Mouse (Mus musculus): ENCODE measurements around the gene Tbx10. TPM values are rescaled to one million over a fixed set of nuclear protein-coding genes. Genes with fewer than 3 reads are reported as not detected.
"Not testable (repeated sequence)": the region's sequence is repeated elsewhere in the genome, so short reads cannot be mapped to it uniquely, and the experiment has no call there.

Tbx10 gene
- polyA plus RNA-seq, 1 experiment from 2014 or later = not detected

GRCm38 (mm10) chr19:4046866-4047254 is 54.3 kb downstream of the Tbx10 start:
- no peaks in the 10 kb centered on the region for H3K27me3 ChIP-seq
- no peak overlapping the region for H3K9ac ChIP-seq
- no peak overlapping the region for H3K27ac ChIP-seq
- H3K9me3 ChIP-seq = 0 out of 2 replicates have a peak, but pooled peaks cover 3% of the 10 kb centered on the region
- 0 out of 2 replicates have a peak, but pooled peaks cover 2% of the 10 kb centered on the region for H3K4me1 ChIP-seq
- 82% methylated on average over 8 of the region's 8 CpGs for WGBS
- no peak overlapping the region for H3K4me3 ChIP-seq
- no peaks in the 10 kb centered on the region for H3K36me3 ChIP-seq
- no peak for ATAC-seq (ENCODE audit: insufficient number of reproducible peaks, insufficient read depth, low FRiP score, low TSS enrichment)
- no peak overlapping the region for H3K4me2 ChIP-seq (replicated peaks)

- H3K9me3 ChIP-seq = 0 out of 2 replicates have a peak, but pooled peaks cover 3% of the 10 kb centered on the region
- H3K4me3 ChIP-seq = no peak overlapping the region
- no peaks in the 10 kb centered on the region for H3K36me3 ChIP-seq
- no peak overlapping the region for H3K4me2 ChIP-seq (replicated peaks)
- 14% methylated on average over 4 of the region's 4 CpGs for WGBS
- no peak overlapping the region for H3K27ac ChIP-seq
- no peaks in the 10 kb centered on the region for H3K27me3 ChIP-seq
- ATAC-seq (ENCODE audit: insufficient number of reproducible peaks, insufficient read depth, low FRiP score, low TSS enrichment) = no peak
- H3K9ac ChIP-seq = no peak overlapping the region
- H3K4me1 ChIP-seq = 0 out of 2 replicates have a peak, but pooled peaks cover 2% of the 10 kb centered on the region
Observed at GRCm38 (mm10) chr19:4047859-4048258, 55.3 kb downstream of the Tbx10 start.

GRCm38 (mm10) chr19:4049069-4049468 is 56.5 kb downstream of the Tbx10 start:
- H3K27ac ChIP-seq; H3K36me3 ChIP-seq; H3K4me1 ChIP-seq; H3K9ac ChIP-seq; H3K4me2 ChIP-seq (replicated peaks); H3K27me3 ChIP-seq; ATAC-seq (ENCODE audit: insufficient number of reproducible peaks, insufficient read depth, low FRiP score, low TSS enrichment); H3K4me3 ChIP-seq; H3K9me3 ChIP-seq: not testable (repeated sequence)
- 90% methylated on average over 5 of the region's 5 CpGs for WGBS

Other genes starting within 250 kb of the Tbx10 start
- 42.2 TPM in 2 replicates for gene Kmt5b, start 225.3 kb upstream of the Tbx10 start, polyA plus RNA-seq (2016; fragmentation: Nextera tagmentation; extraction: Ambion mirVana)
- 64.2 and 68.9 TPM in 2 replicates for gene Chka, start 141.0 kb upstream of the Tbx10 start, polyA plus RNA-seq (2016; fragmentation: Nextera tagmentation; extraction: Ambion mirVana)
- 46.4 and 53.6 TPM in 2 replicates for gene Tcirg1, start 85.6 kb upstream of the Tbx10 start, polyA plus RNA-seq (2016; fragmentation: Nextera tagmentation; extraction: Ambion mirVana)
- 245 and 268 TPM in 2 replicates for gene Ndufs8, start 80.0 kb upstream of the Tbx10 start, polyA plus RNA-seq (2016; fragmentation: Nextera tagmentation; extraction: Ambion mirVana)
- 0.91 and 1.1 TPM in 2 replicates for gene Aldh3b1, start 62.9 kb upstream of the Tbx10 start, polyA plus RNA-seq (2016; fragmentation: Nextera tagmentation; extraction: Ambion mirVana)
- 12.5 and 12.7 TPM in 2 replicates for gene Unc93b1, start 57.6 kb upstream of the Tbx10 start, polyA plus RNA-seq (2016; fragmentation: Nextera tagmentation; extraction: Ambion mirVana)
- gene Aldh3b3, start 34.1 kb upstream of the Tbx10 start, polyA plus RNA-seq (2016; fragmentation: Nextera tagmentation; extraction: Ambion mirVana) = not detected in 2 replicates
- gene Aldh3b2, start 20.4 kb upstream of the Tbx10 start, polyA plus RNA-seq (2016; fragmentation: Nextera tagmentation; extraction: Ambion mirVana) = 2.0 and 2.8 TPM in 2 replicates
- 3.0 and 3.4 TPM in 2 replicates for gene Acy3, start 6.2 kb upstream of the Tbx10 start, polyA plus RNA-seq (2016; fragmentation: Nextera tagmentation; extraction: Ambion mirVana)
- 30.0 and 33.2 TPM in 2 replicates for gene Nudt8, start 7.8 kb downstream of the Tbx10 start, polyA plus RNA-seq (2016; fragmentation: Nextera tagmentation; extraction: Ambion mirVana)
- gene Gm49405, start 7.9 kb downstream of the Tbx10 start, polyA plus RNA-seq (2016; fragmentation: Nextera tagmentation; extraction: Ambion mirVana) = 4.0 and 5.6 TPM in 2 replicates
- 6.5 and 6.9 TPM in 2 replicates for gene Doc2g, start 10.6 kb downstream of the Tbx10 start, polyA plus RNA-seq (2016; fragmentation: Nextera tagmentation; extraction: Ambion mirVana)
- 188 and 201 TPM in 2 replicates for gene Ndufv1, start 20.1 kb downstream of the Tbx10 start, polyA plus RNA-seq (2016; fragmentation: Nextera tagmentation; extraction: Ambion mirVana)
- 540 and 544 TPM in 2 replicates for gene Gstp1, start 45.2 kb downstream of the Tbx10 start, polyA plus RNA-seq (2016; fragmentation: Nextera tagmentation; extraction: Ambion mirVana)
- 2.8 and 11.5 TPM in 2 replicates for gene Gstp2, start 53.3 kb downstream of the Tbx10 start, polyA plus RNA-seq (2016; fragmentation: Nextera tagmentation; extraction: Ambion mirVana)
- gene Gstp3, start 66.8 kb downstream of the Tbx10 start, polyA plus RNA-seq (2016; fragmentation: Nextera tagmentation; extraction: Ambion mirVana) = not detected in 2 replicates
- 0.22 TPM in 1 of 2 replicates, not detected in the other for gene Cabp2, start 88.8 kb downstream of the Tbx10 start, polyA plus RNA-seq (2016; fragmentation: Nextera tagmentation; extraction: Ambion mirVana)
- gene Cdk2ap2, start 104.4 kb downstream of the Tbx10 start, polyA plus RNA-seq (2016; fragmentation: Nextera tagmentation; extraction: Ambion mirVana) = 55.6 and 55.7 TPM in 2 replicates
- 8.9 and 10.9 TPM in 2 replicates for gene Pitpnm1, start 107.2 kb downstream of the Tbx10 start, polyA plus RNA-seq (2016; fragmentation: Nextera tagmentation; extraction: Ambion mirVana)
- gene Aip, start 133.1 kb downstream of the Tbx10 start, polyA plus RNA-seq (2016; fragmentation: Nextera tagmentation; extraction: Ambion mirVana) = 85.2 and 90.8 TPM in 2 replicates
- gene Gpr152, start 147.0 kb downstream of the Tbx10 start, polyA plus RNA-seq (2016; fragmentation: Nextera tagmentation; extraction: Ambion mirVana) = not detected in 2 replicates
- not detected in 2 replicates for gene Cabp4, start 151.3 kb downstream of the Tbx10 start, polyA plus RNA-seq (2016; fragmentation: Nextera tagmentation; extraction: Ambion mirVana)
- 128 and 135 TPM in 2 replicates for gene Coro1b, start 155.9 kb downstream of the Tbx10 start, polyA plus RNA-seq (2016; fragmentation: Nextera tagmentation; extraction: Ambion mirVana)
- 0.89 and 2.1 TPM in 2 replicates for gene Ptprcap, start 160.9 kb downstream of the Tbx10 start, polyA plus RNA-seq (2016; fragmentation: Nextera tagmentation; extraction: Ambion mirVana)
- 59.7 and 71.7 TPM in 2 replicates for gene Rps6kb2, start 170.6 kb downstream of the Tbx10 start, polyA plus RNA-seq (2016; fragmentation: Nextera tagmentation; extraction: Ambion mirVana)
- 2.6 and 3.7 TPM in 2 replicates for gene Carns1, start 182.7 kb downstream of the Tbx10 start, polyA plus RNA-seq (2016; fragmentation: Nextera tagmentation; extraction: Ambion mirVana)
- 1.2 and 1.9 TPM in 2 replicates for gene Tbc1d10c, start 198.5 kb downstream of the Tbx10 start, polyA plus RNA-seq (2016; fragmentation: Nextera tagmentation; extraction: Ambion mirVana)
- 782 and 783 TPM in 2 replicates for gene Ppp1ca, start 199.3 kb downstream of the Tbx10 start, polyA plus RNA-seq (2016; fragmentation: Nextera tagmentation; extraction: Ambion mirVana)
- 42.7 and 45.2 TPM in 2 replicates for gene Rad9a, start 208.9 kb downstream of the Tbx10 start, polyA plus RNA-seq (2016; fragmentation: Nextera tagmentation; extraction: Ambion mirVana)
- gene Clcf1, start 221.5 kb downstream of the Tbx10 start, polyA plus RNA-seq (2016; fragmentation: Nextera tagmentation; extraction: Ambion mirVana) = 8.5 and 9.7 TPM in 2 replicates
- gene AC109138.7, start 221.6 kb downstream of the Tbx10 start, polyA plus RNA-seq (2016; fragmentation: Nextera tagmentation; extraction: Ambion mirVana) = not detected in 2 replicates
- gene Pold4, start 239.1 kb downstream of the Tbx10 start, polyA plus RNA-seq (2016; fragmentation: Nextera tagmentation; extraction: Ambion mirVana) = 14.9 and 21.6 TPM in 2 replicates

Measured in embryonic facial prominence, embryonic 12.5 days (tissue).